Mouse (Mus musculus) left cerebral cortex, postnatal 14 days (tissue): Measurements from ENCODE around the gene Nid1. TPM values are rescaled to one million over a fixed set of nuclear protein-coding genes. Genes with fewer than 3 reads are reported as not detected.
"Not testable (repeated sequence)": the region's sequence is repeated elsewhere in the genome, so short reads cannot be mapped to it uniquely, and the experiment has no call there.

Experiments used
- DNase-seq, 2 experiments: peaks; one replicate each; pipeline ENCODE4 v3.0.0; 2021 to 2022; ENCODE audit warnings: low spot score in 2 of 2, mixed read lengths in 1 of 2
- intact Hi-C: fragments of 180-260 bp; cut with DNase I; formaldehyde crosslinking; loops from one replicate; pipeline ENCODE4 v1.15.1; 2025
- total RNA-seq, 2 experiments: library from RNA; stranded (reverse); gene quantifications; 2 replicates each; pipeline ENCODE4 v1.2.3; 2021

Nid1 gene
- total RNA-seq, 2 experiments from 2014 or later: 22.4 to 22.9 TPM

GRCm38 (mm10) chr13:13446711-13447443, 9.5 kb downstream of the Nid1 start:
- DNase-seq, intact Hi-C loops: not testable (repeated sequence)

- intact Hi-C loops: not testable (repeated sequence)
Observed at GRCm38 (mm10) chr13:13449981-13450380, 12.6 kb downstream of the Nid1 start.

GRCm38 (mm10) chr13:13450931-13451330, 13.6 kb downstream of the Nid1 start:
- DNase-seq, intact Hi-C loops: not testable (repeated sequence)

More at GRCm38 (mm10) chr13:13449981-13450380, 12.6 kb downstream of the Nid1 start:
- not testable (repeated sequence) for DNase-seq

GRCm38 (mm10) chr13:13453332-13453731, 16.0 kb downstream of the Nid1 start:
- intact Hi-C loops: not testable (repeated sequence)

GRCm38 (mm10) chr13:13454249-13454648, 16.9 kb downstream of the Nid1 start:
- DNase-seq, intact Hi-C loops: not testable (repeated sequence)

More at GRCm38 (mm10) chr13:13453332-13453731, 16.0 kb downstream of the Nid1 start:
- DNase-seq: not testable (repeated sequence)

- DNase-seq, intact Hi-C loops: not testable (repeated sequence)
Observed at GRCm38 (mm10) chr13:13455632-13456492, 18.5 kb downstream of the Nid1 start.

GRCm38 (mm10) chr13:13458138-13458737, 20.9 kb downstream of the Nid1 start:
- intact Hi-C loops: no loop called here
- no peak for DNase-seq

GRCm38 (mm10) chr13:13460521-13461138, 23.3 kb downstream of the Nid1 start:
- intact Hi-C loops: no loop called here
- no peak for DNase-seq

- intact Hi-C loops: no loop called here
Observed at GRCm38 (mm10) chr13:13461446-13462192, 24.3 kb downstream of the Nid1 start.

GRCm38 (mm10) chr13:13463949-13464348, 26.6 kb downstream of the Nid1 start:
- intact Hi-C loops: no loop called here
- no peak for DNase-seq

More at GRCm38 (mm10) chr13:13461446-13462192, 24.3 kb downstream of the Nid1 start:
- no peak for DNase-seq

GRCm38 (mm10) chr13:13467249-13467648, 29.9 kb downstream of the Nid1 start:
- intact Hi-C loops, DNase-seq: not testable (repeated sequence)

- intact Hi-C loops: no loop called here
- DNase-seq: no peak
Observed at GRCm38 (mm10) chr13:13468513-13468912, 31.2 kb downstream of the Nid1 start.

- no peak for DNase-seq
- intact Hi-C loops: no loop called here
Observed at GRCm38 (mm10) chr13:13471334-13471757, 34.0 kb downstream of the Nid1 start.

GRCm38 (mm10) chr13:13474464-13474863, 37.1 kb downstream of the Nid1 start:
- DNase-seq, intact Hi-C loops: not testable (repeated sequence)

GRCm38 (mm10) chr13:13474991-13475390, 37.6 kb downstream of the Nid1 start:
- intact Hi-C loops: no loop called here
- no peak for DNase-seq

GRCm38 (mm10) chr13:13476568-13476967, 39.2 kb downstream of the Nid1 start:
- intact Hi-C loops: no loop called here
- DNase-seq: no peak

- intact Hi-C loops: no loop called here
- no peak for DNase-seq
Observed at GRCm38 (mm10) chr13:13477046-13477445, 39.7 kb downstream of the Nid1 start.

GRCm38 (mm10) chr13:13479986-13480385, 42.6 kb downstream of the Nid1 start:
- intact Hi-C loops: no loop called here
- no peak for DNase-seq

- intact Hi-C loops: no loop called here
- peak; percentile 26 to 33 for DNase-seq
Observed at GRCm38 (mm10) chr13:13481033-13481432, 43.7 kb downstream of the Nid1 start.
